Mouse (Mus musculus) testis, adult 2 months (tissue): ENCODE measurements at regions not wholly inside any gene's neighbourhood (a gene's known extent, or its start where the extent isn't known, plus 50 kb on each side); places are given as distances from the start of the nearest gene placed in this dataset.
A peak's percentile ranks its signal among the peaks of the same experiment; 100 is the strongest.

Experiments
- H3K27ac ChIP-seq: fragments of 200-500 bp; 2 replicates; pipeline ENCODE4 v1.5.1; 2012; ENCODE audit warnings: low read depth, low read length; ENCODE audit not compliant: control insufficient read depth, insufficient read depth
- H3K27me3 ChIP-seq: fragments of 200-500 bp; 2 replicates; pipeline ENCODE4 v1.6.1; 2012; ENCODE audit warnings: mild to moderate bottlenecking, low read length, moderate library complexity; ENCODE audit not compliant: control insufficient read depth, insufficient read depth
- H3K36me3 ChIP-seq: fragments of 200-500 bp; 2 replicates; pipeline ENCODE4 v1.6.1; 2012; ENCODE audit warnings: mild to moderate bottlenecking, low read length; ENCODE audit not compliant: control insufficient read depth, insufficient read depth
- H3K4me1 ChIP-seq: fragments of 200-500 bp; 2 replicates; pipeline ENCODE4 v1.6.1; 2012; ENCODE audit warnings: low read length; ENCODE audit not compliant: control insufficient read depth, insufficient read depth
- H3K4me3 ChIP-seq: fragments of 200-500 bp; 2 replicates; pipeline ENCODE4 v1.5.1; 2012; ENCODE audit warnings: low read depth, mild to moderate bottlenecking, low read length, moderate library complexity, mixed read lengths; ENCODE audit not compliant: control insufficient read depth
- CTCF ChIP-seq: fragments of 200-500 bp; IDR thresholded peaks from 2 replicates; pipeline ENCODE4 v1.5.1; 2012; ENCODE audit warnings: low read depth, mild to moderate bottlenecking, inconsistent platforms, low read length, moderate library complexity; ENCODE audit not compliant: control insufficient read depth, insufficient read depth, insufficient replicate concordance
- POLR2A ChIP-seq: fragments of 200-500 bp; IDR thresholded peaks from 2 replicates; pipeline ENCODE4 v1.6.1; 2012; ENCODE audit warnings: low read depth, mild to moderate bottlenecking, inconsistent platforms, low read length, moderate library complexity; ENCODE audit not compliant: control insufficient read depth

DNA sequence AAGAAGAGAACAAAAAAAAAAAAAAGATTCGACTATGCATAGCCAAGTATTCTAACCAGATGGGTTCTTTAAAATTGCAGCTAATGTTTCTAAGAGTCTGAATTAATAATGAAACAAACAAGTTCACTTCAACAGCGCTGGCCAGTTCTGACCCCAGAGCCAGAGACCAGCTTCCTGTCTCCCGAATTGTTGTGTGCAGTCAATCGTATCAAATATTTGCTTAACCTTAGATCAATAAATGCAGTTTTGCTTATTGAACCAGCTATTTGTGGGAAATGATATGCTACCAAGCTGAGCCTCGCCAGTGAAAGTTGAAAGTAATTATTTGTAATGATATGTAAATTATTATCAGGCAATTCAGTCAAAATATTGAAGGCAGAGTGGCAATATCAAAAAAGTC, 287.4 kb upstream of the Tmem132c start:
- TF ChIP-seq POLR2A: no peak
- no peak for TF ChIP-seq CTCF
- Histone ChIP-seq H3K4me1 (no peaks in the 10 kb centered on the region), H3K27me3 (no peaks in the 10 kb centered on the region), H3K36me3 (no peaks in the 10 kb centered on the region), H3K27ac (no peak overlapping the region), H3K4me3 (no peak overlapping the region)

DNA sequence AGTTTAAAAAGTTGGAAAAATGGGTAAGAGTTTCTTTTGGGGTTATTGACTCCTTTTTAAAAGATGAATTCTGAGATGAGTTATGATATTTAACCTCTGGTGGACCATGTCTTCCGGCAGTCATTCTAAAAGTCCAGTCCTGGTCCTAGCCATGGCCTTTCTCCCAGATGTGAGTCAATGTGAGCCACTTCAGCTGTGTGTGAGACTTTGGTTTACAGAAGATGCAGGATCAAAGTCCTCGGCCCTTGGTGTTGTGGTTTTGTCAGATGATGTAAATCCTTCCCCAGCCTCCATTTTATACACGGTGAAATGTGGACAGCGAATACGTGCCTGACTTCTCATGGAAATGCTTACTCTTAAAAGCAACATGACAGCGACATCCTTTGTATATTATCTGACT, 287.0 kb upstream of the Tmem132c start:
- no peak overlapping the region for H3K4me3 ChIP-seq
- TF ChIP-seq CTCF: no peak
- TF ChIP-seq POLR2A: no peak
- H3K36me3 ChIP-seq: no peaks in the 10 kb centered on the region
- H3K4me1 ChIP-seq: no peaks in the 10 kb centered on the region
- H3K27me3 ChIP-seq: no peaks in the 10 kb centered on the region
- H3K27ac ChIP-seq: no peak overlapping the region

DNA sequence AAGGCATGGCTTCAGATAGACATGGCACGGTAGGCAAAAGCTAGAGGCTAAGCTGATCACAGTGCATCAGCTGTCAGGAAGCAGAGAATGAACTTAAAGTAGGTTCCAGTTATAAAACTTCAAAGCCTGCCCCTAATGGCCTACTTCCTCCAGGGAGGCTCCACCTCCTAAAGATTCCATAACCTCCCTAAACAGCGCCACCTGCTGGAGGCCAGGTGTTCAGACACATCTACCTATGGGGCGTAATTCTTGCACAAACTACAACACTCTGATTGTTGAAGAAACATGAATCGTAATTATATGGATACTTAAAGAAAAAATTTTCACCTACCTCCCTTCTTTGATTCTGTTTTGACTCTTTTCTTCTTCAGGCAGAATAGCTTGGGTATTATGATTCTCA, 277.0 kb upstream of the Tmem132c start:
- no peak overlapping the region for H3K27ac ChIP-seq
- H3K36me3 ChIP-seq: no peaks in the 10 kb centered on the region
- TF ChIP-seq CTCF (peak; percentile 51; the same call in 1 of the 2 replicates), POLR2A (no peak)
- H3K4me1 ChIP-seq: no peaks in the 10 kb centered on the region
- H3K27me3 ChIP-seq: no peaks in the 10 kb centered on the region
- H3K4me3 ChIP-seq: no peak overlapping the region

DNA sequence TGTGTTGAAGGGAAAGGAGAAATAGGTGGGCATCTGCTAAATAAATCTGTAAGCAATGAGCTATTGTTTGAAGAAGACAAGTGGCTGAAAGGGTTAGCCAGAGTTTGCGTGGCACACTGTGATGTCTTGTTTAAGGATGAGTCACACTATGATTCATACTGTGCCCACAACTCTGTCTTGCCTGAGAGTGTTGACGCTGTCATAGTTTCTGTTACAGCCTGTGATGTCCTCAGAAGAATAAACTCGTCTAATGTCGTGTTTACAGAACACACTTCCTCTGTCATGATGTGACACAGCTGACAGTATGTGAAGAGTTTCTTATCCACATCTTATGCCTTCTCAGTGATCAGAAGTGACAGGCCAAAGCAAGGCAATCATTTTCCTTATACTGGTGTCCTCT, 274.5 kb upstream of the Tmem132c start:
- Histone ChIP-seq H3K4me3 (no peak overlapping the region), H3K27me3 (no peaks in the 10 kb centered on the region), H3K27ac (no peak overlapping the region), H3K4me1 (no peaks in the 10 kb centered on the region), H3K36me3 (no peaks in the 10 kb centered on the region)
- TF ChIP-seq CTCF (no peak), POLR2A (no peak)

DNA sequence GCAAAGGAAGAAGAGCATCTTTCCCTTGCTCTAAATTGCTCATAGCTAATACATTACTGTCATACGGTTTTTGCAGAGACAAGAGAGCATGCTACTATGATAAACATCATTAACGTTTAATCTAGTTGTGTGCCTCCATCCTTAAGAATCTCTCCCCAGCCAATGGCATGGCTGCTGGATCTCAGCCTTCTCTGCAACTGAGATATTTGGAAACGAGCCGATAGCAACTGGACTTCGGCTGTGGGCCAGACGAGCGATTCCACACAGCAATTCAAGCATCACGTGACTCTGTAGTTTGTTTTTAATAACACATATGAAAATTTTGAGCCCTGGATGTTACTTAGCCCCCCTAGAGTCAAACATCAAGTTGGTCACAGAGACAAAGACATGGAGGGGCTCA, 272.2 kb upstream of the Tmem132c start:
- Histone ChIP-seq H3K4me3 (no peak overlapping the region), H3K36me3 (no peaks in the 10 kb centered on the region), H3K4me1 (no peaks in the 10 kb centered on the region), H3K27ac (no peak overlapping the region), H3K27me3 (no peaks in the 10 kb centered on the region)
- TF ChIP-seq POLR2A (no peak), CTCF (no peak)

DNA sequence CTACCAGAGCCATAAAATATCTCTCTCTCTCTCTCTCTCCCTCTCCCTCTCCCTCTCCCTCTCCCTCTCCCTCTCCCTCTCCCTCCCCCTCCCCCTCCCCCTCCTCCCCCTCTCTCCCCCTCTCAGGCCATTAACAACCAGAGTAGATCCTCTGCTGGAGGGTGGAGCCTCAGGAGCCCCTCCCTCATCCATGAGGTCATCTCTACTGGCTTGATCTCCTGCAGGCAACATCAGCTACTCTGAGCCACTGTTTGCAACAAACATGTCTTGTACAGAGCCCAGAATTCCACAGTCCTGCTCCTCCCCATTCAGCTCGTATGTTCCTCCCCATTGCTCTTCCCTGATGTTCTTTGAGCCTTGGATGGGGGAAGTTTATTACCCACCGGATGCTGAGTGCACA, 270.3 kb upstream of the Tmem132c start:
- no peaks in the 10 kb centered on the region for H3K4me1 ChIP-seq
- no peak overlapping the region for H3K27ac ChIP-seq
- H3K27me3 ChIP-seq: no peaks in the 10 kb centered on the region
- TF ChIP-seq CTCF: no peak
- TF ChIP-seq POLR2A: no peak
- H3K4me3 ChIP-seq: no peak overlapping the region
- H3K36me3 ChIP-seq: no peaks in the 10 kb centered on the region

DNA sequence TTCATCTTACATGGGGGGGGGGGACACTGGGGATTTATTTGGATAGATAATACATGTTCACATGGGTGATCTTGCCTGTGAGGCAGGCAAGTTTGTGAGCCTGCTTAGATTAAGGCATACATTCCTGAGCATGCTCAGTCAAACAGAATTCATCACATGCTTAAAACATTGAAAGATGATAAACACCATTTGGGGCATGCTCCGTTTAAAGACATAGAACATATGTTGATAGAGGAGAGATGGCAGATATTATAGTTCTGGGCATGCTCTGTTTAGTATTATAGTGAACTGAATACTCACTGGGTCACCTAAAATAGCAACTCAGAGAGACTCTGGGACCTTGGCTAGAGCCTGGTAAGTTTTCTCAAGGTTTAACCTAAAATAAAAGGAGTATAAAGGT, 269.6 kb upstream of the Tmem132c start:
- Histone ChIP-seq H3K27me3 (no peaks in the 10 kb centered on the region), H3K4me1 (no peaks in the 10 kb centered on the region), H3K36me3 (no peaks in the 10 kb centered on the region), H3K4me3 (no peak overlapping the region), H3K27ac (no peak overlapping the region)
- no peak for TF ChIP-seq POLR2A
- TF ChIP-seq CTCF: no peak

DNA sequence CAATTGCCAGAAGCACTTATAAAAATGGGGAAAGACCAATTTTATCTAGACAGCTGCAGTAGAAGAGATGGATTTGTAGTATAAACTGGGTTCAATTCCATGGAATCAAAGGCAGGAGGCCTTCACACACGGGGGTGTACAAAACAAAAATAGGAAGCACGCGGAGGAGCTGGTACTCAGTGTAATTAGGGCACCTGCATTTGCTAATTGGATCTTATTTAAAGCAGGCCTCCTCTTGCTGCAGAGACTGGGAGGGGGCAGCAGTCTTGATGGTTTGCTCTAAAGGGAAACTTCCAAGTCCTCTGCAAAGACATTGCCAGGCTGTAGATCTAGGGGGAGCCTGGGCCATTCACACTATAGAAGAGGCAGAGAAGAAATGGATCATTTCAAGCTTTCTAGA, 268.2 kb upstream of the Tmem132c start:
- Histone ChIP-seq H3K36me3 (no peaks in the 10 kb centered on the region), H3K4me3 (no peak overlapping the region), H3K27me3 (no peaks in the 10 kb centered on the region), H3K4me1 (no peaks in the 10 kb centered on the region; the same call in 1 of the 2 replicates), H3K27ac (no peak overlapping the region)
- TF ChIP-seq POLR2A (no peak), CTCF (no peak)
